Mouse (Mus musculus): ENCODE results near the gene Pla2g3.
A peak's percentile ranks its signal among the peaks of the same experiment; 100 is the strongest.

The Pla2g3 gene

DNA sequence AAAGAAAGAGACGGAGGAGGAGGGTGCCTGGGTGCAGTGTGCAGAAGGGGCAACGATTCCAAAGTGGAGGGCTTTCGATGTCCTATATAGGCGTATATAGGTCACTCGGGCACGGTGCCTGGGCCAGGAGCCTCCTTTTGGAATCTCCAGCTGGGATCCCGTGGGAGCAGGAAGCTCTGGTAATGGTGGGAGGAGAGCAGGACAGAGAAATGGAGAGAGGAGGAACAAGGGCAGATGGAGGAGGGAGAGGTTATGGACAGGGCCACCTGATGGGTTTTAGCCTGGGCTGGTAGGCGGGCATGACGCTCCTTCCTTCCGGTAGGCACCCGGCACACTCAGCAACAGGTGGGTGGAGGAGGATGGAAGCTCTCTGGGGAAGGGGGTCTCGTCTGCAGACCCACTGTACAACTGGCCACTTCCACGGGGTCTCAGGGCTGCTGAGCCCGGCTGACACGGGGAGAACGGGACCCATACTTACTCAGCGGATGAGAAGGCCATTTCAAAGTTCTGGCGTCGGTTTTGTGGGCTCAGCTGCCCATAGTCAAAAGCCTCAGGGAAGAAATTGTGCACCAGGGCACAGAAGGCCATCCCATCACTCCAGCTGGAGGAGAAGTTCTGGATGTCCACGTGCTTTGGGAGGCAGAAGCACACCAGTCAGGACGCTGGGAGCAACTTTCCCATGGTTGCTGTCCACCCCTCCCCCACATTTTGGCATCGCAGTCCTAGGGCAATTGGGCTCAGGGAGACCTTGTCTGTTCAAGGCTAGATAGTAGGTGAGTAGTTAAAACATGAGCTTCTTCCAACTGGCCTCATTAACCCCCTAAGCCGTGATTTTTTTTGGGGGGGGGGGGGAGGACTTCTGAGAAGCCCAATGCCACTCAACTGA is 33.5 kb downstream of the Pla2g3 start:
- no peak for DNase-seq

DNA sequence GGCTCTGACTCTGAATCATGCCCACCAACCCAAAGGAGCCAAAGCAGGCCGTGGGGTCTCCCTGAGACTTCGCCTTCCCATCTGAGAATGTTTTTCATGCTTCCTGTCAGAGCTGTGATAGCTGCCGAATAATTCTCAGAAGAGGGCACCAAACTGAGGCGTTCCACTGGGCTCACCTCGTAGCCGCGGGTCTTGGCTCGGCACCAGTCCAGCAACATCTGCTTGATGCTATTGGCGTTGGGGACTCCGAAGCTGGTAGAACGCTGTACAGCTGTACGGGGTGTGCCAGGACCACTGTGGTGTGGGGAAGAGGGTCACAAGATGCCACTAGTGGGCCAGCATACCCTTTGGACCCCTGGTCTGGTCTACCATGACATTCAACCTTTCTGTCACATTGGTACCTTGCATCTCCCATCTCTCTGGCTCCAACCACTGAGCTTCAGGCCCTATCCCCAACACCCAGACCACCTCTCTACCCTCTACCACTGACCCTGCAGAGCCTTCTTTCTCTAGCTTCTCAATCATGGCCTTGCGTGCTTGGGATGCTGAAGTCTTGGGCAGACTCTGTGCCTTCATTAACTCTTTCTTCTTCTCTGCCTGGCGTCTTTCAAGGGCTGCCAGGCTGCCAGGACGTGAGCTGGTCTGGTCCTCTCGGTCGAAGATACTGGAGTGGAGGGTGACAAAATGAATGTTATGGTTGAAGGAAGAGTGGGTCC is 34.4 kb downstream of the Pla2g3 start:
- DNase-seq: no peak

DNA sequence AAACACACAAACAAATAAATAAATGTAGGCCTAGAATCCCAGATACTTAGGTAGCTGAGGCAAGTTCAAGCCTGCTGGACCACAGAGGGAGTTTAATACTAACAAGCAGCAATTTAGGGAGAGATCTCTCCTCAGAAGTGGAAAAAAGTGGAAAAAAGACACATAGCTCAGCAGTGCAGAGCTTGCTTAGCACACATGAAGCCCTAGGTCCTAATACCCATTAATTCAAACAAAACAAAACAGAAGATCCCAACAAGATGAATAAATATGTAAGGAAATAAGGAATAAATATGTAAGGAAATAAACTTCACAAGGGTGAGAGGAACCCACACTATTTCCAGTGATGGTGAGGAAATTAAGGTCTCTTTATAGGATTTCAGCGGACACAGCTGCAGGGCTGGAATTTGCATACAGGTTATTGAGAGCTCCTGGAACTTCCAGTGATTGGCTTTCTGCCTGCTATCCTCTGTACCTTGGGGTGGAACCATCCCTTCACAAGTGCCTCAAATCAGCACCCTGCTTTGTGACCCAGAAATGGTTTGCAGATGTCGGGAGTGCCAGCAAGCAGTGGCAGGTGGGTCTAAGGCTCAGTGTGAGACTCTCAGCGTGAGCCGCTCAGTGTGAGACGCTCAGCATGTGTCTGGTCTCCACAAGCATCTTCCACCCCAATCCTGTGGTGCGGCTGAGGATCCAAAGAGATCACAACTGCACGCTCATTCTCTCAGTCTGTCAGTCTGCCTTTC is 35.9 kb downstream of the Pla2g3 start:
- no peak for DNase-seq

DNA sequence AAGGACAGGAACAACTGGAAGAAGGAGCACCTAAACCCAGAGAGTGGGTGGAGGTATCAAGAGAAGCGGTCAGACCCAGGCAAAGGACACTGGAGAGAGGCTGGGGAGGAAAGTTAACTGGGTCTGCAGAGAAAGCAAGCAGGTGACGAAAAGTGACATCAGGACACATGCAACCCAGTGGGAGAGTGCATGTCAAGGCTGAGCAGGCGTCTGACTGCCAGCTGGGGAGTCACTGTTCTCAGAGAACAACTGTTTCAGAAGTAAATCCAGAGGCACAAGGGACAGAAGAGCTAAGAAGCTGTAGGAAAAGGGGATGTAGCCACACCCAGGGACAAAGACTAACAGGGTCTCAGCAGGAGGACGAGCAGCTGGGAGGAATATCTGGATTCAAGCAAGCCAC is 37.5 kb downstream of the Pla2g3 start:
- DNase-seq: no peak

DNA sequence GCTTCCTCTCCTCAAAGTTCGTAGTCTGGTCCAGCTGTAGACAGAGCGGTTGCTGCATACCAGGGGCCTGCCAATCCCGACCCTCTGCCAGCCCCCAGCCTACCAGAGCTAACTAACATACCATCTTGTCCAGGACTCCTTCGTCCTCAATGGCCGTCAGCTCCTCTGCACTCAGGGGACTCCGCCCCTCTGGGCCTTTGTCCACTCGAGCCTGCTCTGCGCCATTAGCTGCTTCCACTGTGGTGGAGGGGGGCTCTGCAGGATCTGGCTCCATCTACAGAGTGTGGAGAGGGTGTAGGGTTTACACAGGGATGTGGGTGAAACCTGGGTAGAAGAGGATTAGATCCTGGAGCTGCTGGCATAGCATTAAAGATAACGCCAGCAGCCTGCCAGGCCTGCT is 38.1 kb downstream of the Pla2g3 start:
- no peak for DNase-seq

DNA sequence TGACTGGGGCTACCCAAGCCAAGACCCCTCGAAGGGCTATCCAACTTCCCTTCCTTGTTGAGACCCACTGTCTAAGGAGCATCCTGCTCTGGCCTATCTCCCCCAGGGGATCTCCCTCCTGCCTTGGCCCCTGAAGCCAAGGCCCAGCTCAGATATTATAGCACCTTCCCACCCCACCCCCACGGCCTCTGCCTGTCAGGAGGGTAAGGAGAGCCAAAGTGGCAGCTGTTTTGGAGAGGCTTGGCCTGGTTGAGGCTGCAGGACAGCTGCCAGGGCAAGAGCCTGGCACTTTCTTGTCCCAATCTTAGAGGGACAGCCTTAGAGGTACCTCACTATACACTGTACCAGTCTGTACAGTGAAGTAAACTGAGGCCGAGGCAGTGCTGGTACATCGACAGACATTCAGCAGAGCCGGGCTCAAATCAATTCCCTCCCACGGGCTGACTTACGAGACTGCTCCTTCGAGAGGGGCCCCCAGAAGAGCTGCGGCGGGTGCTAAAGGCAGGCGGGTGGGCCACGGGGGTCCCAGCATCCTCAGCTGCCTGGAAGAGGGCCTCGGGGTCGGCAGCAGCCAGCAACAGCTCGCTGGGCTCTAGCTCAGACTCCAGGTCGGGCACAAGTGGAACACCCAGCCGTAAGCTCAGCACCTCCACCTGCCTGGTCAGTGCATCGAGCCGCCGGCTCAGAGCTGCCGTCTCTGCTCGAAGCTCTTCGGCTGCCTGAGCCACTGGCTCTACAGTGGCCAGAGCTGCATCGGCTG is 39.1 kb downstream of the Pla2g3 start:
- no peak for DNase-seq

DNA sequence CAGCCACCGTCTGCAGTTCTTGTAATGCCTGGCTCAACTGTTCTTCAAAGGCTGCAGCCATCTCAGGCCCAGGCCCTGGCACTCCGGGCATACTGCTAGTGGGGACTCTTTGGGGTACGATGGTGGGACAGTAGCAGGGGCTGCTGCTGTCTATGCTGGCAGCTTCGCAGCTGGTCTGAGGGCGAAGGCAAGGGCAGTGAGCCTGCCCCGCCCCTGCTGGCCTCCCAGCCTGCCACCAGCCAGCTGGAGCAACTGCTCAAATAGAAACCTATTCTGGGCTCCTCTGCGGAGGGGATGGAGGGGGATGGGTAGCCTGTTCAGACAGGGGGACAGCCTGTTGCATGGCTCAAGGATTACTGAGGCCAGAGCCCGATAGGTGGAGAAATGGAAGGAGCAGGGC is 39.7 kb downstream of the Pla2g3 start:
- DNase-seq: no peak

DNA sequence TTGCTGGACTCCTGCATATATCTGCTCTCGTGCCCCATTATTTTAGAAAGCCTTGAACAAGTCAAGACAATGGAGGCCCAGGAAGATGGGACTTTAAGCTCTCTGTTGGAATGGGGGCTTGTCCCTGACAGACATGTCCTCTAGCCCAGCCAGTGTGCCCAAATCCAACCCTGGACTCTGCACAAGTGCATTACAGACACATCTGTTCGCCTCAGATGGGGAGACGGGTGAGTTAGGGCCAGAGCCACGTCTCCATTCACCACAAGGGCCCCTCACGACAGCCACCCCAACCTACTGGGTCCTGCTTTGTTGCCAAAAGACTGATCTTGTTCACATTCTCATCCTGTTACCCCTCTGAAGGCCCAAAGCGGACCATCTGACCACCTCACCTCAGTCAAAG is 40.1 kb downstream of the Pla2g3 start:
- DNase-seq: no peak

DNA sequence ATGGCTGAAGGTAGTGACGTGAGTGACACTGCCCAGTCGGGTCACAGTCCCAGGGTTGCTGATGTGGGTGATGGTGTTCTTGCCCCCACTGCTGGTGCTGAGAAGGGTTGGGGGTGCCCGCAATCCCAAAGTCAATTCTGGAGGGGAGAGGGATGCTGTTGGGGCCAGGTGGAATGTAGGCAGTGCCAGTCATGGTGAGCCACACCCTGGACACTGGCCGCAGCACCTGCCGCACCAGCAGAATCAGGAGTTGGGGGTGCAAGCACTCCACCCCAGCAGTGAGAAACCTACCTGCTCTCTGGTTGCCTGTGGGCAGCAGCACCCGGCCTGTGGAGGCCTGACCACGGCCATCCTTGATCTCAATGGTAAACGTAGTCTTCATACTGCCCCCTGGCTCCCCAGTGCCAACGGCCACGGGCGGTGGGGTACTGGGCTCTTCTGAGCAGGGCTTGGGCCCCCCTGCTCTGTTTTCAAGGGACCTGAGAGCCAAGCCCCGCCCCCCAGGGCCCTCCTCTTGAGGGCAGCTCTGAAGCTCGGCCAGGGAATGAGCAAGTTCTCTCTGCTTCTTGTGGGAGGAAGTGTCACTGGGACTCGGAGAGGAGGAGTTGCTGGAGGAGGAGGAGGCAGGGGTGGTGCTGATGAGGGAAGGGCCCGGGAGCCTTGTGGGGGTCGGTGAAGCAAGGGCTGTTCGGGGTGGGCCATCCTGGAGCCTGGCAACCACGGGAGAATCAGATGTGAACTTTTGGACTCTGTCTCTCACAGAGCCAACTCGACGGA is 41.6 kb downstream of the Pla2g3 start:
- DNase-seq: no peak

DNA sequence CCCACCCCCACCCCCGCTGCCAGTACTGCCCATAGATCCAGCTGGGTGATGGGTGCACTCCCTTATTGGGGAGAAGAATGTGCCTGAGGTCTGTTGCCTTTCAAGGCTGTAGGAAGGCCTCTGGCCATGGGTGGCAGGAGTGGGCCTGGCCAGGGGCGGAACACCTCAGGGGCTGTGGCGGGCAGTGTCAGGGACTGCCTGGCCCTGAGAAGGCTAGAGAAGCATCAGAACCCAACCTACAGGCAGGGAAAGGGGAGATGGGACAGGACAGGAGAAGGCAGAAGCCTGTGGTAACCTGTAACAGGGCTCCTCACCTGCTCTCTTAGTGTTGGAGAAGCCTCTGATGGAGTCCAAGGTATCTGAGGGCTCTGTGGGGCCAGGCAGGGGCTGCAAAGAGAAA is 42.6 kb downstream of the Pla2g3 start:
- DNase-seq: no peak

DNA sequence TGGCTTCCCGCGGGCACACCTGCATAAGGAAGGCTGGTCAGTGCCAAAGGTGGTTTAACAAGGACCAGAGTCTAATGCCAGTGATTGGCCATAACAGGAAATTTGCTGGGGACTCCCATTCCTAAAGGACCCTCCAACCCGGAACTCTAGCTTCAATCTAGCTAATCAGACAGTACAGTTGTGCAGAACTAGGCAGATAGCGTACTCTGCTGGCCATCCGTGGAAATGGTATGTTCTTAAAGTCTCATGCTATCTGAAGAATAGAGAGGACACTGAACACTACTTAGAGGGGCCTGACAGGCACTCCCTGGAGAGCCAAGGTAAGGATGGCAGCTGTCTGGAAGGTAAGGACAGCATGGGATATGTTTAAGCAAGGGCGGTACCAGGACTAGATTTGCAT is 43.5 kb downstream of the Pla2g3 start:
- DNase-seq: no peak

DNA sequence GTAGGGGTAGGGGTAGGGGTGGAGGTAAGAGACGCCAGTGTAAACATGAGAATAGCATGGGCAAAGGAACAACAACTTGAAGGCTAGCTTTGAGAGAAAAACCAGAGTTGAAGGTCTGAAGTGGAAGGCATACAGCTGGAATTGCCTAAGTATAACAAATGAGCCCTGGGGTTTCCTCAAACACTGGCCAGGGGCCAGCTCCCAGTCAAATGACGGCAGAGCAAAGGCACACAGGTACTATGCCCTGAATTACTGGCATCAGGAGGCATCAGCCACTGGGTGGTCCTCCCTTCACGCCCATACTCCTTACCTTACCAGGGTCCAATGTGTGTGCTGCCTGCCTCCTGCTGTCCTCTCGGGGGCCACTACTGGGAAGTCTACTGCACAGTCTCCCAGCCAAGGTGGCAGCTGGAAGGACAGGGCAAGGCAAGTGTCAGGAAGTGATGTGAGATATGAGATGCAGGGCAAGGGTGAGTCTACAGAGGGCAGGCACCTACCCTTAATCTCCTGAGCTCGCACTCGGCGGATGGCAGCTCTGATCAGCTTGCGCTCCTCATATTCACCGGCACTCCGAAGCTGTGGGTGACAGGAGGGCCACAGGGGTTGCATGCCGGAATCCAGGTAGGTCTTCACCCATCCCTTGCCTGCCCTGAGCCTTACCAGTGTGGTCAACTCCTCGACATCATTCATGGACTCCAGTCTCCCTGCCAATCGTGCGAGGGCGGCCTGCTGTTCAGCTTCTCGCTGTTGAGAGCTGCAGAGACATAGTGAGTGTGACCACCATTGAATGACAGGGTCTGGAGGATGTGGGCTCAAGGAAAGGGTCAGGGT is 44.2 kb downstream of the Pla2g3 start:
- no peak for DNase-seq

DNA sequence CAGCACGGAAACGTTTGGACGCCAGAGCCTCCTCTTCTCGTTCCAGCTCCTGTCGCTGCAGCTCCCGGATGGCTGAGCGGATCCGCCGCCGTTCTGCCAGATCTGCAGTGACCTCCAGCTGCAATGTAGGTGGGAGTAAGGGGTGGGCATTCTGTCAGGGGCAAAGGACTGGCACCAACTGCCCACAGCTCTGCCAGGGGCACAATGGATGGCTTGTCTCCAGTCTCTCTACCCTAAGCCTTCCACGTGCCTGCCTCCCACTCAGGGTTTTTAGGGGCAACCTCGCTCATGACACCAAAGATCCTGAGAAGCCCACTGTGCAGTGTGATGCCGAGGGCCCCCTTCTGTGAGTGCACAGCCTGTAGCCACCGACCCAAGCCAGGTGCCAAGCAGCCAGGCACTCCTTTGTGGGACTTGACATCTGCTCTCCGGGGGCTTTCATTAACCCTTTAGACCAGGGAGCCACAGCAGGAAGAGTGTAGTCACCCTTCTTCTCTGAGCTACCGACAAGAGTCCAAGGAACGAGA is 45.4 kb downstream of the Pla2g3 start:
- no peak for DNase-seq

DNA sequence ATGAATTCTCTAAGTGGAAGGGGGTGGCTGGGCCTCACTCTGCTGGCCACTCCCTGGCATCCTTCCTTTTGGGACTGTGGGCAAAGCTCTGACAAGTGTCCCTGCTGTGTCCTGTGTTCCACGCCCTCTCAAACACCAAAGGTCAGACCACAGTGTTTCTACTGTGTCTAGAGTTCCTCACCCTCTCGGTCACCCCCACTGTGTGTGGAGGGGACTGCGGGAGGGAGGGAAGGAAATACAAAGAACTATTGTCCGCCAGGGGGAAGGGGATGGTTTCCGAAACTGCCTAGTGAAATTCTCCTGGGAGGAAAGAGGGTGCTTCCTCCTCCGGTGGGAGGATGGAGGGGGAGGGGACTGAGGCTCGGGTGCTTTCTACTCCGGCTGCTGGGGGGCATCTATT is 46.9 kb downstream of the Pla2g3 start:
- no peak for DNase-seq

DNA sequence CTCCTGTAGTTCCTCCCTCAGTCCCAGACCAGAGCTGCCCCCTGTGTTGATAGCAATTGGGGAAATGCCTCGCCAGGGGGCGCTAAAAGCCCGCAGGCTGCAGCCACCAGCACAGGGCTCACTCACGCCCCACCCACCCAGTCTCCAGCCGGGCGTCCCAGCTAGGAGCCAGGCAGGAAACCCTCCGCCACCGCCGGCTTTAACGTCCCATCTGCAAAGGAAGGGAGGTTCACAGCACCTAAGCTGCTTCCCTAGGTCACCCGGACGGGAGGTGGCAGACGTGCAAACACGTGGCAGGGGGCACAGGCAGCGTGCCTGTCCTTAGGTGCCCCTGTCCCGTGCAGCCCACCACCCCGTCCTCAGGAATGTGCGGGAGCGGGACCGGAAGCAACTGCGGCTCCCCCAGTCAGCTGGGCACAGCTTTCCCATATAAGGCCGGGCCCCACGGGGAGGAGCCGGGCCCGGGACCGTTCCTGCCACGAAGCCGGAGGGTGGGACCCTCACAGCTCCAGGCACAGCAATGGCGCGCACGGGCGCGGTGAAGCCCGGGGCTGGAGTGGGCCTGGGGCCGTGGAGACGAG is 47.4 kb downstream of the Pla2g3 start:
- DNase-seq: peak; percentile 81 to 95

DNA sequence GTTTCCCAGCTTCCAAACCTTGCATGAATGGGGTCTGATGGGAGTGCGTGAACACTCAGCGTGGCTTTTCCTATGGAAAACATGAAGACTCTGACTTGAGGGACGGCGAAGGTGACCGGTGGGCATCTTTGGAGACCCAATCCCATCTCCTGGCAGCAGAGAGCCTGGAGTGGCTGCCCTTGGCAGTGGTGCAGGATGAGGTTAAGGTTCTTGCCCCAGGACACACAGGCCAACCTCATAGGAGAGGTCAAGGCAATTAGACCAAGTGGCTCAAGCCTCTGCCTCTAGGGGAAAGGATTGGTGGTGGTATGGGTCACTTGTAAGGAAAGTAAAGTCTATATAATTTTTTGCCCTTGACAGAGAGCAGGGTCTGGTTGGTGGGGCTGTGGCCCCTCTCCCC is 48.0 kb downstream of the Pla2g3 start:
- no peak for DNase-seq

DNA sequence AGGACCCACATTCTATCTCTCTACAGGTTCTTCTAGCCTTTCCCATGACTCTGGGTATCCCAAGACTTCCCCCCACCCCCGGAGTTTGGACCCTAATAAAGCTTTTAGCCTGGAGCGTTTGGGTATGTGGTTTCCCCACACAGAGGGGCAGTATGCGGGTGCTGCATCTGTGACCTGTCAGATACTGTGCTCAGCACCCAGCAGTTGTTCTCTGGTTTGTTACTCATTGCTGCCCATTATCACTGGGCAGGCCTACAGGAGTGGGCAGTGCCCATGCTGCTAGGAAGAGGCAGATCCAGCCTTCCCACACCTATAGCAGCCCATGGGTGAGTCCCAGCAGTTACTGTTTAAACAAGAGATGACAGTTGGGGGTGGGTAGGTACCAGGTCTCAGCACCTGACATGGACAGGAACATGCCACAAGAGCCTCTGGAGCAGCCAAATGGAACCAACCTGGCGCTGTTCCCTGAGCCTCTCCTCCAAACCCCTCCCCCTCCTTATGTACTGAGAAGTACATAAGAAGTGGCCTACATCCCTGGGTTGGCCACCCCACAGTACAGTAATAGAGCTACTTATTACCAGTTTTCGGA is 48.8 kb downstream of the Pla2g3 start:
- no peak for DNase-seq

DNA sequence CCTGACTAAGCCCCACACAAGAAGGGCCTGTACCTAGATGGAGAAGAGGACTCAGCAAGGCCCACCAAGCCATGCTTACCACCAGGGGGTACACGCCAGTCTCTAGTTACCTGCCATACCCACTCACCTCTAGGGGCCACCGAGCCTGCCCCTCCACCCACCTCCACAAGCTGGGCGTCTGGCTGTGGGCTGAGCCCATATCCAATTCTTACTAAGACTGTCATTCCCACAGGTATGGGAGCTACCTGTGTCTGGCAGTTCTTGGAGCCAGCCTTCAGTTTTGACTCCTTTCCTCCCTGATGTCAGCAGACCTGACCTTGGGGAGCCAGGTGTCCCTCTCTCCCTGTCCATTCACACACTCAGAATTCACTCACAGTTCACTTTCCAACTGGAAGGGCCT is 49.6 kb downstream of the Pla2g3 start:
- no peak for DNase-seq

DNA sequence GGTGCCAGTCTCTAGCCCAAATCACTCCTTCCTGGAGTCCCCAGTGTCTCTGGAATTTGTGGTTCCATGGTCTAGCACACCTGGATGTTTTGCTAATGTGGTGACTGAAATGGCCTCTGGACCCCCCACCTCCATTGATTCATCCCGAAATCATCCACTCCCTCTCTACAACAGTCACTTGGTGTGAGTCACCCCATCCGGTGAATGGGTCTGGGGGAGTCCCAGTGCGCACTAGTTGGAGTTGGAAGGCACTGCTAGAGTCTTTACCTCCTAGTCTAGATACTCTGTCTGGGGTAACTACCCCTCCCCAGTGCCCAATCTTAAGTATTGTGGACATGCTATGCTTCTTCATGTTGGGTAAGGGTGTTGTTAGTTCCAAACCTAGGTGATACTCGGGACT is 50.3 kb downstream of the Pla2g3 start:
- DNase-seq: no peak
